Mouse (Mus musculus) embryonic facial prominence, embryonic 12.5 days (tissue): Measurements from ENCODE around the gene Tex26. TPM values are rescaled to one million over a fixed set of nuclear protein-coding genes. Genes with fewer than 3 reads are reported as not detected.
A peak's percentile ranks its signal among the peaks of the same experiment; 100 is the strongest.

Source experiments
- ATAC-seq: fragments of 200-750 bp; cut with Nextera tagmentation; 2 replicates; pipeline ENCODE4 v1.8.0; 2017; ENCODE audit not compliant: insufficient number of reproducible peaks, insufficient read depth, low FRiP score, low TSS enrichment
- H3K27ac ChIP-seq: fragments of 300-500 bp; sonication (generic); 2 replicates; pipeline ENCODE4 v1.5.1; 2016; ENCODE audit warnings: mild to moderate bottlenecking
- H3K27me3 ChIP-seq: fragments of 300-500 bp; sonication (generic); 2 replicates; pipeline ENCODE4 v1.6.1; 2016; ENCODE audit warnings: mild to moderate bottlenecking, moderate library complexity
- H3K36me3 ChIP-seq: fragments of 300-500 bp; sonication (generic); 2 replicates; pipeline ENCODE4 v1.6.1; 2016; ENCODE audit warnings: mild to moderate bottlenecking
- H3K4me1 ChIP-seq: fragments of 300-500 bp; sonication (generic); 2 replicates; pipeline ENCODE4 v1.6.1; 2016
- H3K4me2 ChIP-seq: fragments of 300-500 bp; sonication (generic); replicated peaks from 2 replicates; pipeline ENCODE4 v1.6.1; 2016; ENCODE audit warnings: mild to moderate bottlenecking, moderate library complexity
- H3K4me3 ChIP-seq: fragments of 300-500 bp; sonication (generic); 2 replicates; pipeline ENCODE4 v1.5.1; 2016; ENCODE audit warnings: mild to moderate bottlenecking
- H3K9ac ChIP-seq: fragments of 300-500 bp; sonication (generic); 2 replicates; pipeline ENCODE4 v1.6.1; 2016; ENCODE audit warnings: mild to moderate bottlenecking, moderate library complexity
- H3K9me3 ChIP-seq: fragments of 300-500 bp; sonication (generic); 2 replicates; pipeline ENCODE4 v1.6.1; 2016; ENCODE audit warnings: mild to moderate bottlenecking, moderate library complexity
- WGBS: fragments of 180-500 bp; shearing (Covaris S2); methylation state at CpG from one replicate; pipeline ENCODE4 v1.1.7; 2016; 5-methylcytosine and 5-hydroxymethylcytosine counted together
- polyA plus RNA-seq: library from polyadenylated mRNA; unstranded; fragments of >200 nt; fragmentation: Nextera tagmentation; extraction: Ambion mirVana; gene quantifications from 2 replicates; pipeline ENCODE4 v1.2.1, GENCODE M21; 2016

The Tex26 gene
- polyA plus RNA-seq, 1 experiment from 2014 or later, result 0.63 TPM

- peaks cover 14% of the 10 kb centered on the region for H3K4me1 ChIP-seq
- 78% methylated on average over 3 of the region's 3 CpGs for WGBS
- H3K9ac ChIP-seq, result no peak overlapping the region
Observed at GRCm38 (mm10) chr5:149462071-149462470, 22.6 kb downstream of the Tex26 start.

DNA sequence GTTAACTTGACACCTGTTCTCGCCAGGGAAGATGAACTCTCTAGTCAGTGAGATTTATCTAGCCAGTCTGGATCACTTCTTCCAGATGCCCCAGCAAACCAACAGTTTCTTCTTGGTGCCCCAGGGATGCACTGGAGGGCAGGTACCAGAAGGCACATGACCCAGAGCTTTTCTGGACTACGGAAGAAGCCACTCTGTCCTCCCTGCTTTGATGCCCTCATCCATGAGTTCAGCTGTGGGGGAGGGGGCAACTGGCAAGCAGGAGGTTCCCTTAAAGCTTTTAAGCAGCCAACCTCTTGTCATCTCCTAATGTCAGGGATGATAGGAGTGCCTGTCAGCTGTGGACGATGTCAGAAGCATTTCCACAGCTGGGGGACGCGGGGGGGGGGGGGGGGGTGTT lies 25.8 kb downstream of the Tex26 start:
- Histone ChIP-seq H3K36me3 (no peaks in the 10 kb centered on the region), H3K27ac (no peak overlapping the region), H3K4me2 (no peak overlapping the region), H3K9me3 (no peaks in the 10 kb centered on the region), H3K27me3 (no peaks in the 10 kb centered on the region), H3K4me1 (peaks cover 14% of the 10 kb centered on the region), H3K4me3 (no peak overlapping the region), H3K9ac (no peak overlapping the region)
- ATAC-seq, result no peak
- 45% methylated on average over 4 of the region's 5 CpGs for WGBS

More at GRCm38 (mm10) chr5:149462071-149462470, 22.6 kb downstream of the Tex26 start:
- Histone ChIP-seq H3K9me3 (no peaks in the 10 kb centered on the region), H3K27me3 (no peaks in the 10 kb centered on the region), H3K4me3 (no peak overlapping the region), H3K4me2 (no peak overlapping the region), H3K27ac (no peak overlapping the region), H3K36me3 (no peaks in the 10 kb centered on the region)
- ATAC-seq, result no peak

- 0 out of 2 replicates have a peak, but pooled peaks cover 7% of the 10 kb centered on the region for H3K9me3 ChIP-seq
- H3K27ac ChIP-seq, result no peak overlapping the region
- H3K4me3 ChIP-seq, result no peak overlapping the region
- no peaks in the 10 kb centered on the region for H3K36me3 ChIP-seq
- no peak for ATAC-seq
- no peak overlapping the region for H3K4me2 ChIP-seq
- H3K4me1 ChIP-seq, result no peaks in the 10 kb centered on the region
- no peaks in the 10 kb centered on the region for H3K27me3 ChIP-seq
- WGBS, result 93% methylated on average over 9 of the region's 9 CpGs
- H3K9ac ChIP-seq, result no peak overlapping the region
Observed at GRCm38 (mm10) chr5:149474142-149474541, 34.7 kb downstream of the Tex26 start.

DNA sequence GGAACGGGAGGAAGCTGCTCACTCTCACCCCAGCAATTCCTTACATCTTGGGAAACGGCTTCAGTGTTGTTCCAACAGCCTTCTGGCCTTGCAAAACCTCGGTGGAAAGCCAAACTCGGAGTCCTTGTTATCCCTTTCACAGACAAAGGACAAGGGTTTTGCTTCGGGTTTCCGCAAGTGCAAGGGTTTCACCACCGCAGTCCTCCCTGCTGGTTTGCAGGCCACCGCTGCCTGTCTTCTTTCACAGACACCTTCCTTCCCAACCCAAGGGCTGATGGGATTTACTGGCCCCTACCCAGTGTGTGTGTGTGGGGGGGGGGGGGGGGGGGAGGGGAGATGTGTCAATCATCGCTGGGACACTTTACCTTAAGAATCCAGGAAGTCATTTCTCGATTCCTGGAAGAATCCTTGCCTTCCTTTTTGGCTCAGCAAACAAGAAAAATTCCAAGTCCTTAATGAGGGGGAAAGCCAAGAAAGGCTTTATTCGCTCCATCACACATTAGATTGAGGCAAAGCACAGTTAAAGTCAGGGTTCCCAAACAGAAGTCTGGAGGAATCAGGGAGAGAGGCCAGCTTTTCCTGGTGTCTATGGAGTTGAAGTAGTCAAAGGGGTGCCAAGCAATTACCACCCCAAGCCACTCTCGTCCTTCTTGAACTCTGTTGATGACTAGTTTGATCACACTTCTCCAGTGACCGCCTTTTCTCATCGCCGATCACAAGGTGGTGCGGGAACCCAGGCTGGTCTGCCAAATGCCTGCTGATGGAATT lies 35.4 kb downstream of the Tex26 start:
- 91% methylated on average over 16 of the region's 16 CpGs for WGBS
- H3K4me3 ChIP-seq, result no peak overlapping the region
- H3K9me3 ChIP-seq, result 0 out of 2 replicates have a peak, but pooled peaks cover 7% of the 10 kb centered on the region
- H3K4me1 ChIP-seq, result no peaks in the 10 kb centered on the region
- H3K9ac ChIP-seq, result no peak overlapping the region
- no peaks in the 10 kb centered on the region for H3K27me3 ChIP-seq
- no peak for ATAC-seq
- H3K36me3 ChIP-seq, result no peaks in the 10 kb centered on the region
- no peak overlapping the region for H3K4me2 ChIP-seq
- H3K27ac ChIP-seq, result no peak overlapping the region

- H3K27me3 ChIP-seq, result no peaks in the 10 kb centered on the region
- no peak overlapping the region for H3K4me3 ChIP-seq
- no peak overlapping the region for H3K9ac ChIP-seq
- no peaks in the 10 kb centered on the region for H3K36me3 ChIP-seq
- ATAC-seq, result no peak
- H3K9me3 ChIP-seq, result no peaks in the 10 kb centered on the region
- WGBS, result 90% methylated on average over 7 of the region's 7 CpGs
- H3K27ac ChIP-seq, result no peak overlapping the region
- no peaks in the 10 kb centered on the region for H3K4me1 ChIP-seq
- H3K4me2 ChIP-seq, result no peak overlapping the region
Observed at GRCm38 (mm10) chr5:149481920-149482319, 42.5 kb downstream of the Tex26 start.

- Histone ChIP-seq H3K4me1 (peaks cover 6% of the 10 kb centered on the region), H3K27me3 (no peaks in the 10 kb centered on the region), H3K4me3 (no peak overlapping the region), H3K9me3 (no peaks in the 10 kb centered on the region), H3K4me2 (no peak overlapping the region), H3K9ac (no peak overlapping the region), H3K36me3 (no peaks in the 10 kb centered on the region), H3K27ac (no peak overlapping the region)
- WGBS, result 69% methylated on average over 12 of the region's 12 CpGs
- no peak for ATAC-seq
Observed at GRCm38 (mm10) chr5:149483321-149484052, 44.0 kb downstream of the Tex26 start.

DNA sequence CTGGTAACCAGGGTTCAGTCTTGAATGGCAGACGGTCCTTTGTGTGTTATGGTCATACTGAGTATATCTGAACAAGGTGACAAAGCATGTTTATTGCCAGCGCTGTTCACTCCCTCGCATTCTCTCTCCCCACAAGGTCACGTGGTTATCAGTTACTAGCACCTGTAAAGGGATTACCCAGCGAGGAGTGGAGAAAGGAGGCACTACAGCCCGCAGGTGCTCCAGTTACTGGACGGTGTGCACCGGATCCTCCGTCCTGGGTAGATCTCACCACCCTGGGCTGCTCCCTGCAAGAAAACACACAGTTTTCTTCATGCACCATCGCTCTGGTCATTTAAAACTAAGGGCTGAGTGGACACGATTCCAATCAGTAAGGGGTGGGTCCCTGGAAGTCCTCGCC lies 44.8 kb downstream of the Tex26 start:
- Histone ChIP-seq H3K27me3 (no peaks in the 10 kb centered on the region), H3K4me1 (peaks cover 12% of the 10 kb centered on the region), H3K36me3 (no peaks in the 10 kb centered on the region), H3K9ac (no peak overlapping the region), H3K27ac (no peak overlapping the region), H3K4me2 (no peak overlapping the region), H3K9me3 (no peaks in the 10 kb centered on the region), H3K4me3 (no peak overlapping the region)
- ATAC-seq, result no peak
- 83% methylated on average over 12 of the region's 12 CpGs for WGBS

DNA sequence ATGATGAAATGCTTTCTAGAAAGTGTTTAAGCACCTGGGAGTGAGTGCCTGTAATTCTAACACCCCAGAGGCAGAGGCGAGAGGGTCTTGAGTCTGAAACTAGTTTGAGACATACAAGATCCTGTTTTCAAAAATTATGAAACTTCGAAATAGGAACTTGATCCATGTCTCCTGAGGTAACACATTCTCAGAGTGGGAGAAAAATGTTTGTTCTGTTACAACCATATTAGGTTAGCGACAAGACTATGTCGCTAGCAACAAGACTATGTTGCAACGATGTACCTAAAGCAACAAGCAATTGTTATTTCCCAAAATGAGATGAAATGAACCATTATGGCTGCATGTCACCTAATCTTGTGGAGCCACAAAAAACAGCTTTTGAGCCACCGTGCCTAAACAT lies 46.0 kb downstream of the Tex26 start:
- WGBS, result 89% methylated on average over 6 of the region's 6 CpGs

GRCm38 (mm10) chr5:149488360-149489021 lies 49.0 kb downstream of the Tex26 start:
- Histone ChIP-seq H3K4me1 (peaks cover 14% of the 10 kb centered on the region), H3K27me3 (no peaks in the 10 kb centered on the region), H3K27ac (0 out of 2 replicates have a peak overlapping the region, but pooled peaks have one; percentile 20), H3K9ac (no peak overlapping the region), H3K4me2 (no peak overlapping the region), H3K9me3 (no peaks in the 10 kb centered on the region), H3K36me3 (no peaks in the 10 kb centered on the region), H3K4me3 (no peak overlapping the region)
- ATAC-seq, result 0 out of 2 replicates have a peak, but pooled peaks have one; percentile 35
- 31% methylated on average over 11 of the region's 11 CpGs for WGBS

More for the DNA sequence above, 46.0 kb downstream of the Tex26 start:
- no peak overlapping the region for H3K27ac ChIP-seq
- H3K9me3 ChIP-seq, result no peaks in the 10 kb centered on the region
- no peak for ATAC-seq
- H3K36me3 ChIP-seq, result no peaks in the 10 kb centered on the region
- H3K4me3 ChIP-seq, result no peak overlapping the region
- no peak overlapping the region for H3K9ac ChIP-seq
- H3K4me1 ChIP-seq, result peaks cover 14% of the 10 kb centered on the region
- H3K4me2 ChIP-seq, result no peak overlapping the region
- no peaks in the 10 kb centered on the region for H3K27me3 ChIP-seq

- peak overlapping the region; percentile 20; the same call in 1 of the 2 replicates for H3K27ac ChIP-seq
- WGBS, result 51% methylated on average over 11 of the region's 11 CpGs
- H3K4me1 ChIP-seq, result peaks cover 14% of the 10 kb centered on the region
- H3K4me2 ChIP-seq, result peak overlapping the region; percentile 4; the same call in 1 of the 2 replicates
- no peak overlapping the region for H3K9ac ChIP-seq
- no peaks in the 10 kb centered on the region for H3K36me3 ChIP-seq
- H3K4me3 ChIP-seq, result no peak overlapping the region
- no peaks in the 10 kb centered on the region for H3K27me3 ChIP-seq
- ATAC-seq, result 0 out of 2 replicates have a peak, but pooled peaks have one; percentile 49
- H3K9me3 ChIP-seq, result no peaks in the 10 kb centered on the region
Observed at GRCm38 (mm10) chr5:149489136-149489535, 49.7 kb downstream of the Tex26 start.

GRCm38 (mm10) chr5:149490275-149490674 lies 50.8 kb downstream of the Tex26 start:
- no peaks in the 10 kb centered on the region for H3K9me3 ChIP-seq
- 0 out of 2 replicates have a peak, but pooled peaks cover 4% of the 10 kb centered on the region for H3K27me3 ChIP-seq
- H3K27ac ChIP-seq, result no peak overlapping the region
- ATAC-seq, result no peak
- peaks cover 14% of the 10 kb centered on the region for H3K4me1 ChIP-seq
- H3K4me2 ChIP-seq, result no peak overlapping the region
- no peaks in the 10 kb centered on the region for H3K36me3 ChIP-seq
- no peak overlapping the region for H3K9ac ChIP-seq
- WGBS, result 52% methylated on average over 15 of the region's 15 CpGs
- no peak overlapping the region for H3K4me3 ChIP-seq
